Mouse (Mus musculus): Measurements from ENCODE around the gene Col11a2. TPM values are rescaled to one million over a fixed set of nuclear protein-coding genes. Genes with fewer than 3 reads are reported as not detected.
"Not testable (repeated sequence)": the region's sequence is repeated elsewhere in the genome, so short reads cannot be mapped to it uniquely, and the experiment has no call there.

The Col11a2 gene
- polyA plus RNA-seq (2012; rRNA removed): 0.69 and 1.0 TPM in 2 replicates

DNA sequence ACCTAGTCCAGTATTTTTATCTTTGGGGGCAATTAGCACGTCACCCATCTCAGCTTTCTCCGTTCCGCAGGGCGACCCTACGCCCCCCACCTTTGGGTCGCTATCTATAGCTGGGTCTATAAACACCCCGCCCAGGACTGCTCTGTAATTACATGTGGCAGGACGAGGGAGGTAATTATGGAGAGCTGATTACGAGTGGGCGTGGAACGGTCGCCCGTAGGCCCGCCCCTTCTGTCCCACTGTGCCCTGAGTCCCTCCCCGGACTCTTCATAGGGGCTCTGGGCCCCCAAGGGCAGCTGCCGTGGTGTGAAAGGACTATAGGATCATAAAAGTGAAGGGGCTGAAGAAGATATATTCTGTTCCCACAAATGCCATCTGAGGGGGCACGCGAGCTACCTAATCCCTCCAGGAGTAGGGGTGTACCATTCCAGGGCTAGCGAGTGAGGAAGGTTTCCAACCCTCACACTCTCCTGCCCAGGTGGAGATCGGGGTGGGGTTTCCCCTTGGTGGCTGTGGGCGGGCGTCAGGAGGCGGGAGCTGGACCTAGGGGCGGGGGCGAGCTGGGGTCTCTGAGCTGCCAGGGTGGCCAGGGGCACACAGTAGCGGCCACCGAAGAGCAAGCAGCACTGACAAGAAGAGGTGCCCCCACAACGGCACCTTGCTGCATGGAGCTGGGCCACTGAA lies at the start of gene Col11a2:
Gene Col11a2, plus strand, starts transcription at position 560 of the 684 bp plus-strand sequence.
- no peak for DNase-seq (ENCODE audit: low read depth)

DNA sequence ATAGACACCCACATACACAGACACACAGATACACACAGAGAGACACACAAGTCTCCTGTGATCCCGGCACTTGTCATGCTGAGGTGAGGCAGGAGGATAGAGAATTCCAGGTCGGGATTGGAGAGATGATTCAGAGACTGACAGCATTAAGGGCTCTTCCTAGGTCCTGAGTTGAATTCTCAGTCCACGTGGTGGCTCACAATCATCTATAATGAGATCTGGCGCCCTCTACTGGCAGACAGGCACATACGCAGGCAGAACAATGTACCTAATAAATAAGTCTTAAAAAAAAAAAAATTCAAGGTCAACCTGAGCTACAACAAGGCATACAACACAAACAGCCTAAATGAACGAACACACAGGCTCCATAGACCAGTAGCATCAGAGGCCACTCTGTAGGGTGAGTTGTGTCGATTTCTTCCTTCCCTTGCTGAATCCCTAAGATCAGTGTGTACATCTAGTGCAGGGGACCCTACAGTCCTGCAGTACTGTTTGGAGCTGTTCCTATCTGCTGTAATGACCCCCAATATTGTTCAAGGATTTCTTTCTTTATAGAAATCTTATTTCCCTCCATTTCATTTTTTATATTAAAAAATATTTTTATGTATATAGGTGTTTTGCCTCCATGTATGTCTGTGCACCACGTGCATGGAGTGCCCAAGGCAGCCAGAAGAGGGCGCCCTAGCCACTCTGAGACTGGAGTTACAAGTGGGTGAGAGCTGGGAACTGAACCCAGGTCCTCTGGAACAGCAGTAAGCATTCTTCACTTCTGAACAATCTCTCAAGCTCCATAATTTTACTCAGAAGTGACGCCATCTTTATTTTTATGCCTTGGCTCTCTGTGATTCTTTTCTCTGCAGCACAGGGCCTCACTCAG lies 47.2 kb upstream of the Col11a2 start:
- no peak for DNase-seq (ENCODE audit: low read depth)

- DNase-seq (ENCODE audit: low read depth): no peak
Observed at GRCm38 (mm10) chr17:33994959-33995358, 44.3 kb upstream of the Col11a2 start.

DNA sequence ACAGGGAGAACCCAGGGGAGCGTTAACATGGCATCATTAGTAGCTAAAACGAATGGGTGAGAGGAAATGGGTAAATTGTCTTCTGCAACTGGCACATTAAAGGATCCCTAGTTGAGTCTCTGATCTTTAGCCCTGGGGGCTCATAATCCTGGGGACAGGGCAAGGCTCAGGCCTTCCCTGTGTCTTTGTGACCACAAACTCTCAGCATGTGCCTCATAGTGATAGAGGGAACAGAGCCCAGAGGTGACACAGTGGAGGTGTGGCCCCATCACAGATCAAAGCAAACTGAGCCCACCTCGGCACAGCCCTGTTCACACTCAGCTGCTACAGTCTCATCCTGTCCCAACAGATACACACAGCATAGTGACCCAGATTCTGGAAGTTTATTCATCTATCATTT lies 43.6 kb upstream of the Col11a2 start:
- no peak for DNase-seq (ENCODE audit: low read depth)

GRCm38 (mm10) chr17:33997025-33997424 lies 42.2 kb upstream of the Col11a2 start:
- not testable (repeated sequence) for DNase-seq (ENCODE audit: low read depth)

DNA sequence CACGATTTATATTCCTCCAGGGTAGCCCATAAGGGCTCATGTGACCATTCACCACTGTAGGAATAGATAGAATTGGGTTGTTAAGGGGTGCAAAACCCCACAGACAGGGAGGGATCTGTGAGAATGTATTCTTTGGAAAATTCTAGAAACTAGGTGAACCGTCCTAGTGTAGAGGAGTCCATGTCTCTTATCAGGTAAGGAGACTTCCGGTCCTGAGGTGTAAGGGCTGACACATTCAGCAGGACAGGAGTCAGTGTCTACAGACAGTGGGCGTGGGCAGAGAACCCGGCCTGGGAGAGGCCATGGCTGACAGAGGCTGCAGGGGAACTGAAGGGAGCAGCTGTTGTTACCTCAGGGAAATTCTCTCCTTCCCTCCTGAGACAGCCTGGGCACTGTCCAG lies 40.5 kb upstream of the Col11a2 start:
- DNase-seq (ENCODE audit: low read depth): not testable (repeated sequence)

GRCm38 (mm10) chr17:33999341-34000149 lies 39.7 kb upstream of the Col11a2 start:
- DNase-seq (ENCODE audit: low read depth): no peak

DNA sequence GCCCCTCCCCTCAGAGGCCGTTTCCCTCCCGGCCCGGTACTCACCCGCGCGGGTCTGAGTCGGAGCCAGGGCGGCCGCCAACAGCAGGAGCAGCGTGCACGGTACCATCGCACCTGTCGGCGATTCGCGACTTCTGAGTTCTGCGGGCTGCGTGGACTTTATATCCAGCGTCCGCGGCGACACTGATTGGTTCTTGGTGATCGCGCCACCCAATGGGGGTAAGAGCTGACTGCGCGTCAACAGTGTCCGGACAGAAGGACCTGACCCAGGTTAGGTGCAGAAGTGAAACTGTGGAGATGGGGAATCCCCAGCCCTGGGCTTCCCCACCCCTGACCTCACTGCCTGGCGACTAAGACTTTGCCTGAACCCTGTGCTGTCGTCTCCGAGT lies 39.1 kb upstream of the Col11a2 start, which contains the start of gene H2-K1:
Gene H2-K1, minus strand, starts transcription at position 198 of the 388 bp plus-strand sequence.
- DNase-seq (ENCODE audit: low read depth): peak; percentile 57

DNA sequence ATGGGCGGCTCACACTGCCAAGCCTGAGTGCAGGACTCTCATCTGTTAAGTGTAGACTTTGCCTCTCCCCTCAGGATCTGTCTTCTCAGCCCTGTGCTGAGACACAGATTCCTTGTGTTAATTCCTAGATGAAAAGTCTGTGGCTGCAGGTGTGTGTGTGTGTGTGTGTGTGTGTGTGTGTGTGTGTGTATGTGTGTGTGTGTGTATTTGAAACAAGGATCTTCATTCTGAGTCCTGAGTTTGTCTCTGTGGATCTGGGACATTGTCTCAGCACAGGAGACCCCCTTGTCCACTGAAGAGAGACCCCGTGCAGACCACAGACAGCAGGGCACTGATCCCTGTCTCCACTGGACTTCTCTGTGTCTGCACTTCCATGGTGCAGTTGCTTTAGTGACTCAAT lies 38.4 kb upstream of the Col11a2 start:
- not testable (repeated sequence) for DNase-seq (ENCODE audit: low read depth)

DNA sequence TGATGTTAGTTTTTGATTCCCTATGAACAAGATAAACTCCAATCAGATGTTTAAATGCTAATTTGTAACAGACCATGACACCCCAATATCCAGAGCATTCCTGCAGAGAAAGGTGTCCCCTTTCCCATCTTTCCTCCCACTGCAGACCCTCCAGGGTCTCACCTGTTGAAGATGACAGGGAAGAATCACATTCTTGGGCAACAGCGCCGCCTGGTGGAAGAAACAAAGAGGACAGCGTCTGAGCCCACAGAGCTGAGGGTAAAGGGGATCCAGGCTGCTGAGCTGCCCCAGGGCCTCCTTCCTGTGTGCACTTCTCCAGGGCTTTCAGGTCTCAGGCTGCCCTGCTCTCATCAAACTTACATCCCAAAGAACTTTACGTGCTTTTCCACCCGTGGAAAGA lies 35.8 kb upstream of the Col11a2 start:
- no peak for DNase-seq (ENCODE audit: low read depth)

GRCm38 (mm10) chr17:34006570-34006969 lies 32.7 kb upstream of the Col11a2 start:
- no peak for DNase-seq (ENCODE audit: low read depth)

DNA sequence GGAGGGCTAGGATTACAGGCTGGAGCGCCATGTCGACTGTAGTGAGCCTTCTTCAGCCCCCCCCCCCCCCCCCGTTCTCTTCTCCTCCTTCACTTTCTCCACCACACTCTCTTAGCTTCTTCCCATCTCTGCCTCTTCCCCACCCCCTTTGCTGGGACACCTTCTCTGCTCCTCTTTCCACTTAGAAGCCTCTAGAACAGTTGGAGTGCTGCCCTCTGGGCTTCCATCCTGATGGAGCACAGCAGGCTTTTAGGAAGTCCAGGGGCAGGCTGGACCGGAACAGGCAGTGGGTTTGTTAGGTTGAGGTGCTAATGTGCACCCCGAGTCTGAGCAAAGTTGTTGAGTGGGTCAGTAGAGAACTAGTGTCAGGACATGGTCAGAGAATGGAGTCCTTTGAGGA lies 29.1 kb upstream of the Col11a2 start:
- DNase-seq (ENCODE audit: low read depth): no peak

- no peak for DNase-seq (ENCODE audit: low read depth)
Observed at GRCm38 (mm10) chr17:34013436-34013835, 25.8 kb upstream of the Col11a2 start.

- DNase-seq (ENCODE audit: low read depth): no peak
Observed at GRCm38 (mm10) chr17:34021539-34022413, 17.5 kb upstream of the Col11a2 start.

DNA sequence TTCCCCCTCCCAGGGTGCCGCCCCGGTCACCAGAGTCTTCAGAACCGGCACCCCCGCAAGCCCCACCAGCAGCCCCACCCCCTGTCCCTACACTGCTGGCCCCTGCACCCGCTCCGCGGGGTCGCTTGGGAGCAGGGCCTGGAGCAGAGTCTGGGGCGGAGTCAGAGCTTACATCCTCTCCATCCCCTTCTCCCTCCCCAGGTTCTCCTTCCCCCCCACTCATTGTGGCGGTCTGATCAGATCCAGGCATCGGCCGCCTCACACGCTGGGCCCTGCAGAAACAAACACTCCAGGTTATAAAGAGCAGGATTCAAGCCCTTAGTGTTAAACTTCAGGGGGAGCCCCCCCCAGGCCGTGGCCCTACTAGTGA lies 16.8 kb upstream of the Col11a2 start:
- no peak for DNase-seq (ENCODE audit: low read depth)

DNA sequence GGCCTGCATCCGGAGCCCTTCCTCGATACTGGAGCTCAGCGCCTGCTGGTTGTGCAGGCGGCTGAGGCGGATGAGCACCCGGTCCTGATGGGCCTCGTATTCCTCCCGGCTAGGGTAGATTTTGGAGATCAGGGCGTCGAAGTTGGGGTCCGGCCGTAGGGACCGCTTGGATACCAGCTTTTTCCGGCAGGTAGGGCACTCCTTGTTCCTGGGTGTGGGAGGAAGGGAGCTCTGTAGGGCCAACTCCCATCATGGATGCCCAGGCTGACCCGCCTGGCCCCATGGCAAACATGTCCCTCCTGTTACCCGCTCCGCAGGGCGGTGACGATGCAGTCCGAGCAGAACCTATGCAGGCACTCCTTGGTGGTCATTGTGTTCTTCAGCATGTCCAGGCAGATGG lies 16.2 kb upstream of the Col11a2 start:
- no peak for DNase-seq (ENCODE audit: low read depth)

DNA sequence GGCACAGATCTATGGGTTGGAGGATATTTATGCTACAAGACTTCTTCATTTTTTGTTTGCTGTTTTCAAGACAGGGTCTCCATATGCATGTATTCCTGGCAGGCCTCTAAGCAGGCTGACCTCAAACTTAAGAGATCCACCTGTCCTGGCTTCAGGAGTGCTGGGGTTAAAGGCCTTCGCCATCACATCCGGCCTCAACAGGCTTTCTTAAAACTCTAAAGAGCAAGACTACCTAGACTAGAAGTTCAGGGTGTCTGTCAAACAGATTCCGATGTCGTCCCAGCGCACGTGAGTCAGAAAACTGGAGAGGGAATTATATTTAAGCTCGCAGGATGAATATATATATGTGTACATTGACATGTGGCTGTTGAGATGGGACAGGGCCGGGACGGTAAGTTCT lies 15.6 kb upstream of the Col11a2 start:
- DNase-seq (ENCODE audit: low read depth): no peak

GRCm38 (mm10) chr17:34024317-34024821 lies 14.9 kb upstream of the Col11a2 start, which contains the start of gene Ring1:
Ring1 (minus strand) TSS chr17:34024680.
- no peak for DNase-seq (ENCODE audit: low read depth)

DNA sequence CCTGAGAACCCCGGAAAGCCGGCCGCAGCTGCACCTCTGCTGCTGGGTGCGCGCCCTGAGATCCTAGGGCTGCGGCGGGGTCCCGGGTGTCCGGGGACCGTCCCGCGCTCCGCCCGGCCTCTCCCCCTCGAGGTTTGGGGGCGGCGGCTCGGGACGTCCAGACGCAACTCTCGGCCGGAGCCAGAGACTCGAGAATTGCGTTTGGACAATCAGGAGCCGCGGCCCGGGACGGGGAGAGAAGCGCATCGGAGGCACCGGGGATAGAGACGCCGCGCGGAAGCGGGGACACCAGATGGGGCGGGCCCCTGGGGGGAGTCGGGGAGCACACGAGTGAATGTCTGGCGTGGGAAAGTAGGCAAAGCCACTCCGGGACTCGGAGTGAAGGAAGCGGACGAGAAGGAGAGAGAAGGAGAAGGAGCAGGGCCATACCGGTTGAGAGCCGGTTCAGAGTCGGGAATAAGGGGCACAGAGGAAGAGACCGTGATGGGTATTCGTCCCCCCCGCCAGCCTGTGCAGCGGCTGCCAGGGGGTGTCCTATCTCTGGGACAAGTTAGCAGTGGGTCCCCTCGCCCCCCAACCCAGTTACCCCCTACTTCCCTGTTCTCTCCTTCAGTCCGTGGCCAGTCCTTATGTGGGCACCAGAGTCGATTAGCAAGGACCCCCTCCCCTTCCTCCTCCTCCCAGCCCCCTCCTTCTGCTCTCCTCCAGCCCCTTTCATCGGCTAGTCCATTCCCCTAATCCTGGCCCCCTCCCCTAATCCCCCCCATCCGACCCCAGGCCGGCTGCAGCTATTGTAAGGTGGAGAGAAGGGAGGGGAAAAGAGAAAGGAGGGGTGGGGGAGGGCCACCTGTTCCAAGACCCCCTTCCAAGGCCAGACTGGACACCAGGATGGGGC lies 14.1 kb upstream of the Col11a2 start:
- no peak for DNase-seq (ENCODE audit: low read depth)

GRCm38 (mm10) chr17:34025756-34026151 lies 13.5 kb upstream of the Col11a2 start:
- no peak for DNase-seq (ENCODE audit: low read depth)

Data from gonadal fat pad, adult 2 months (tissue).